Mouse (Mus musculus): Measurements from ENCODE around the gene Rad51d.

GRCm38 (mm10) chr11:82856032-82856431 is 34.4 kb downstream of the Rad51d start:
- TF ChIP-seq POLR2A (IDR thresholded peaks at IDR 0.05; ENCODE audit: control insufficient read depth, low read depth, low read length) = no peak
- TF ChIP-seq CTCF (IDR thresholded peaks at IDR 0.05; ENCODE audit: control insufficient read depth, insufficient read depth, insufficient replicate concordance, low read depth, low read length) = no peak

Measured in testis, adult 2 months (tissue).